Mouse (Mus musculus) neural tube, embryonic 13.5 days (tissue): Measurements from ENCODE around the gene Cavin3. TPM values are rescaled to one million over a fixed set of nuclear protein-coding genes. Genes with fewer than 3 reads are reported as not detected.

Source experiments
- ATAC-seq: fragments of 200-750 bp; cut with Nextera tagmentation; 2 replicates; pipeline ENCODE4 v1.8.0; 2017; ENCODE audit warnings: low read depth, mild to moderate bottlenecking, moderate TSS enrichment, moderate library complexity
- H3K27ac ChIP-seq: fragments of 300-500 bp; sonication (generic); replicated peaks from 2 replicates; pipeline ENCODE4 v1.5.1; 2015; ENCODE audit warnings: moderate library complexity, mild to moderate bottlenecking, inconsistent platforms
- H3K27me3 ChIP-seq: fragments of 300-500 bp; sonication (generic); 2 replicates; pipeline ENCODE4 v1.6.1; 2015; ENCODE audit warnings: mild to moderate bottlenecking, inconsistent platforms
- H3K36me3 ChIP-seq: fragments of 300-500 bp; sonication (generic); 2 replicates; pipeline ENCODE4 v1.6.1; 2015; ENCODE audit warnings: mild to moderate bottlenecking, inconsistent platforms
- H3K4me1 ChIP-seq: fragments of 300-500 bp; sonication (generic); replicated peaks from 2 replicates; pipeline ENCODE4 v1.6.1; 2015; ENCODE audit warnings: inconsistent platforms
- H3K4me2 ChIP-seq: fragments of 300-500 bp; sonication (generic); 2 replicates; pipeline ENCODE4 v1.6.1; 2015; ENCODE audit warnings: inconsistent platforms, mild to moderate bottlenecking, moderate library complexity
- H3K4me3 ChIP-seq: fragments of 300-500 bp; sonication (generic); 2 replicates; pipeline ENCODE4 v1.5.1; 2015; ENCODE audit warnings: mild to moderate bottlenecking, inconsistent platforms
- H3K9ac ChIP-seq: fragments of 300-500 bp; sonication (generic); 2 replicates; pipeline ENCODE4 v1.6.1; 2015; ENCODE audit warnings: moderate library complexity, mild to moderate bottlenecking, inconsistent platforms
- H3K9me3 ChIP-seq: fragments of 300-500 bp; sonication (generic); 2 replicates; pipeline ENCODE4 v1.6.1; 2016; ENCODE audit warnings: inconsistent platforms
- WGBS: fragments of 180-500 bp; shearing (Covaris S2); methylation state at CpG from one replicate; pipeline ENCODE4 v1.1.7; 2015; 5-methylcytosine and 5-hydroxymethylcytosine counted together
- polyA plus RNA-seq: library from polyadenylated mRNA; unstranded; fragments of >200 nt; fragmentation: Nextera tagmentation; extraction: Ambion mirVana; gene quantifications from 2 replicates; pipeline ENCODE4 v1.2.1, GENCODE M21; 2015

Cavin3 gene
- polyA plus RNA-seq, 1 experiment from 2014 or later = 30.8 TPM

- H3K9me3 ChIP-seq = no peaks in the 10 kb centered on the region
- H3K36me3 ChIP-seq = no peaks in the 10 kb centered on the region
- H3K9ac ChIP-seq = no peak overlapping the region
- H3K4me2 ChIP-seq = no peak overlapping the region
- H3K27ac ChIP-seq = no peak overlapping the region
- no peak overlapping the region for H3K4me3 ChIP-seq
- no peaks in the 10 kb centered on the region for H3K27me3 ChIP-seq
- no peaks in the 10 kb centered on the region for H3K4me1 ChIP-seq
- ATAC-seq = no peak
- WGBS = 83% methylated on average over 7 of the region's 7 CpGs
Measured at GRCm38 (mm10) chr7:105437979-105438772, 43.9 kb downstream of the Cavin3 start.

DNA sequence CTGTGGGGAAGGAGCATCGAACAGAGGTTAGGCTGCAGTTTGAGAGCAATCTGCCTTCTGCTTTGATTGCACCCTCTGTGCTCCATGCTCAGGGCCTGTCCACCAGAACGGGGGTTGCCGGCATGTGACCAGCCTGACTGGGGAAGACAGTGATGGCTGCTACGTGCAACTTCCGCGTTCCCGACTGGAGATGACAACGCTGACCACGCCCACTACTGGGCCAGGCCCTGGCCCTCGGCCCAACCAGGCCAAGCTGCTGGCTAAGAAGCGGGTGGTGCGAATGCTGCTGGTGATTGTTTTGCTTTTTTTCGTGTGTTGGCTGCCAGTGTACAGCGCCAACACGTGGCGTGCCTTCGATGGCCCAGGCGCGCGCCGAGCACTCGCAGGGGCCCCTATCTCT, 47.3 kb downstream of the Cavin3 start:
- Histone ChIP-seq H3K9me3 (no peaks in the 10 kb centered on the region), H3K27me3 (no peaks in the 10 kb centered on the region), H3K27ac (no peak overlapping the region), H3K4me1 (no peaks in the 10 kb centered on the region), H3K9ac (no peak overlapping the region), H3K4me3 (no peak overlapping the region), H3K4me2 (no peak overlapping the region), H3K36me3 (no peaks in the 10 kb centered on the region)
- 81% methylated on average over 22 of the region's 22 CpGs for WGBS
- ATAC-seq = no peak

DNA sequence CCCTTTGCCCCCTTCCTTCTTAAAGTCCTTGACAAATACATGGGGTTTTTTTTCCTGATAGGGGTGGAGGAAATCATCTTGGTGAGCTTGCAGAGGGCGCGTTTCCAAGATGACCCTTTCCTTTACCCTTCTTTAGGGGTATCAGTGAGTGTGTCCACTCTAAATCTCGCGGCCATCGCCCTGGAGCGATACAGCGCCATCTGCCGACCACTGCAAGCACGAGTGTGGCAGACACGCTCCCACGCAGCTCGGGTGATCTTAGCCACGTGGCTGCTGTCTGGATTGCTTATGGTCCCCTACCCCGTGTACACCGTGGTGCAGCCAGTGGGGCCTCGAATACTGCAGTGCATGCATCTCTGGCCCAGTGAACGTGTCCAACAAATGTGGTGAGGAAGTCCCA, 48.2 kb downstream of the Cavin3 start:
- H3K36me3 ChIP-seq = no peaks in the 10 kb centered on the region
- WGBS = 82% methylated on average over 17 of the region's 17 CpGs
- H3K4me2 ChIP-seq = no peak overlapping the region
- H3K4me3 ChIP-seq = no peak overlapping the region
- ATAC-seq = no peak
- no peaks in the 10 kb centered on the region for H3K9me3 ChIP-seq
- H3K27me3 ChIP-seq = no peaks in the 10 kb centered on the region
- no peak overlapping the region for H3K27ac ChIP-seq
- no peaks in the 10 kb centered on the region for H3K4me1 ChIP-seq
- H3K9ac ChIP-seq = no peak overlapping the region

GRCm38 (mm10) chr7:105432058-105432457, 50.0 kb downstream of the Cavin3 start:
- H3K36me3 ChIP-seq = no peaks in the 10 kb centered on the region
- H3K4me3 ChIP-seq = no peak overlapping the region
- H3K4me1 ChIP-seq = no peaks in the 10 kb centered on the region
- no peak for ATAC-seq
- H3K9ac ChIP-seq = no peak overlapping the region
- 60% methylated on average over 1 of the region's 1 CpGs for WGBS
- H3K27ac ChIP-seq = no peak overlapping the region
- H3K9me3 ChIP-seq = no peaks in the 10 kb centered on the region
- H3K27me3 ChIP-seq = 0 out of 2 replicates have a peak, but pooled peaks cover 6% of the 10 kb centered on the region
- H3K4me2 ChIP-seq = no peak overlapping the region

Other genes with a start within 250 kb of the Cavin3 start
- not detected in 2 replicates for gene Olfr688, start 194.2 kb downstream of the Cavin3 start, polyA plus RNA-seq
- 0.06 TPM in 1 of 2 replicates, not detected in the other for gene Olfr689, start 171.1 kb downstream of the Cavin3 start, polyA plus RNA-seq
- not detected in 2 replicates for gene Olfr690, start 148.2 kb downstream of the Cavin3 start, polyA plus RNA-seq
- gene Olfr691, start 140.0 kb downstream of the Cavin3 start, polyA plus RNA-seq = 0.29 TPM in 1 of 2 replicates, not detected in the other
- gene Olfr692, start 114.1 kb downstream of the Cavin3 start, polyA plus RNA-seq = not detected in 2 replicates
- gene Gm5901, start 107.3 kb downstream of the Cavin3 start, polyA plus RNA-seq = not detected in 2 replicates
- gene Fam160a2, start 82.2 kb downstream of the Cavin3 start, polyA plus RNA-seq = 36.7 and 43.2 TPM in 2 replicates
- gene Cnga4, start 77.7 kb downstream of the Cavin3 start, polyA plus RNA-seq = 0.20 TPM in 1 of 2 replicates, not detected in the other
- gene Cckbr, start 56.6 kb downstream of the Cavin3 start, polyA plus RNA-seq = 2.1 and 2.5 TPM in 2 replicates
- 62.0 and 71.4 TPM in 2 replicates for gene Smpd1, start 72.1 kb upstream of the Cavin3 start, polyA plus RNA-seq
- gene Apbb1, start 99.4 kb upstream of the Cavin3 start, polyA plus RNA-seq = 206 and 248 TPM in 2 replicates
- 0.21 and 0.26 TPM in 2 replicates for gene Hpx, start 117.8 kb upstream of the Cavin3 start, polyA plus RNA-seq
- 84.1 and 85.4 TPM in 2 replicates for gene Trim3, start 151.3 kb upstream of the Cavin3 start, polyA plus RNA-seq
- 166 and 168 TPM in 2 replicates for gene Timm10b, start 157.8 kb upstream of the Cavin3 start, polyA plus RNA-seq
- 81.1 and 82.1 TPM in 2 replicates for gene Arfip2, start 158.1 kb upstream of the Cavin3 start, polyA plus RNA-seq
- gene Gm45799, start 158.3 kb upstream of the Cavin3 start, polyA plus RNA-seq = 6.1 and 7.1 TPM in 2 replicates
- 1.0 and 1.2 TPM in 2 replicates for gene Dnhd1, start 168.5 kb upstream of the Cavin3 start, polyA plus RNA-seq